Mouse (Mus musculus): ENCODE measurements around the gene Tbx1. TPM values are rescaled to one million over a fixed set of nuclear protein-coding genes. Genes with fewer than 3 reads are reported as not detected.

The Tbx1 gene
- polyA plus RNA-seq, 1 experiment from 2014 or later: 0.34 TPM

- 80% methylated on average over 3 of the region's 3 CpGs for WGBS
- Histone ChIP-seq H3K27ac (replicated peaks) (no peak overlapping the region), H3K4me3 (ENCODE audit: low read depth, low read length) (no peak overlapping the region), H3K9me3 (ENCODE audit: control insufficient read depth, low read length) (no peaks in the 10 kb centered on the region), H3K4me1 (replicated peaks; ENCODE audit: control insufficient read depth, insufficient read depth) (no peaks in the 10 kb centered on the region), H3K9ac (ENCODE audit: low read length) (no peak overlapping the region), H3K27me3 (ENCODE audit: control insufficient read depth, insufficient read depth, low read length) (no peaks in the 10 kb centered on the region), H3K36me3 (ENCODE audit: control insufficient read depth, insufficient read depth, low read length) (no peaks in the 10 kb centered on the region), H3K4me2 (replicated peaks; ENCODE audit: low read depth) (no peak overlapping the region)
- ATAC-seq (ENCODE audit: low FRiP score, low TSS enrichment) (no peak), DNase-seq (ENCODE audit: low spot score) (no peak)
- no peak for TF ChIP-seq CTCF (IDR thresholded peaks at IDR 0.05; ENCODE audit: low read depth)
- TF ChIP-seq EP300 (optimal IDR thresholded peaks at IDR 0.05): no peak
These were observed 22.8 kb upstream of the Tbx1 start for GRCm38 (mm10) chr16:18613301-18613700.

GRCm38 (mm10) chr16:18611752-18612151 is 21.3 kb upstream of the Tbx1 start:
- H3K9ac ChIP-seq (ENCODE audit: low read length): 0 out of 2 replicates have a peak overlapping the region, but pooled peaks have one; percentile 18
- H3K9me3 ChIP-seq (ENCODE audit: control insufficient read depth, low read length): no peaks in the 10 kb centered on the region
- H3K4me2 ChIP-seq (replicated peaks; ENCODE audit: low read depth): no peak overlapping the region
- H3K4me3 ChIP-seq (ENCODE audit: low read depth, low read length): no peak overlapping the region
- H3K4me1 ChIP-seq (replicated peaks; ENCODE audit: control insufficient read depth, insufficient read depth): no peaks in the 10 kb centered on the region
- DNase-seq (ENCODE audit: low spot score): no peak
- ATAC-seq (ENCODE audit: low FRiP score, low TSS enrichment): no peak
- no peaks in the 10 kb centered on the region for H3K36me3 ChIP-seq (ENCODE audit: control insufficient read depth, insufficient read depth, low read length)
- H3K27ac ChIP-seq (replicated peaks): no peak overlapping the region
- TF ChIP-seq EP300 (optimal IDR thresholded peaks at IDR 0.05): no peak
- no peak for TF ChIP-seq CTCF (IDR thresholded peaks at IDR 0.05; ENCODE audit: low read depth)
- H3K27me3 ChIP-seq (ENCODE audit: control insufficient read depth, insufficient read depth, low read length): no peaks in the 10 kb centered on the region
- WGBS: 65% methylated on average over 12 of the region's 13 CpGs

DNA sequence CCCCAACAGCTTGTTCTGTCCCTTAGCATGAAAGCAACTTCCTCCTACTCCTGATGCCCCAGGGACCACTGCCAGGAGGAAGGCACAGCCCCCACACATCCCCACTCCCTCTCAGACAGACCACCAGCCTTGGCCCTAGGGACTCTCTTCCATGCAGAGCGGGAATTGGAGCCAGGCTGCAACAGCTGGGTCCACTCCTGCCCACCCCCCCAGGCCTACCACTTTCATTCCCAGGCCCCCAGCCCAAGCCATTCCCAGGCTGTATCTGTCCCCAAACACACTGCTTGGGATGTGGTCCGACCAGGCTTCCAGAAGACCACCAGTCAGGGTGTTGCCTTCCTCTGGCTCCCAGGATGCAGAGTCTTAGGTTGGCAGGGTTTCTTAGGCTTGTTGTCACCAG is 18.6 kb upstream of the Tbx1 start:
- Histone ChIP-seq H3K27me3 (ENCODE audit: control insufficient read depth, insufficient read depth, low read length) (no peaks in the 10 kb centered on the region), H3K9me3 (ENCODE audit: control insufficient read depth, low read length) (no peaks in the 10 kb centered on the region), H3K36me3 (ENCODE audit: control insufficient read depth, insufficient read depth, low read length) (no peaks in the 10 kb centered on the region), H3K4me2 (replicated peaks; ENCODE audit: low read depth) (no peak overlapping the region), H3K4me1 (replicated peaks; ENCODE audit: control insufficient read depth, insufficient read depth) (no peaks in the 10 kb centered on the region), H3K27ac (replicated peaks) (no peak overlapping the region), H3K4me3 (ENCODE audit: low read depth, low read length) (no peak overlapping the region), H3K9ac (ENCODE audit: low read length) (no peak overlapping the region)
- DNase-seq (ENCODE audit: low spot score) (no peak), ATAC-seq (ENCODE audit: low FRiP score, low TSS enrichment) (no peak)
- WGBS: 73% methylated on average over 2 of the region's 2 CpGs
- TF ChIP-seq EP300 (optimal IDR thresholded peaks at IDR 0.05): no peak
- TF ChIP-seq CTCF (IDR thresholded peaks at IDR 0.05; ENCODE audit: low read depth): no peak

- Histone ChIP-seq H3K27ac (replicated peaks) (no peak overlapping the region), H3K4me1 (replicated peaks; ENCODE audit: control insufficient read depth, insufficient read depth) (no peaks in the 10 kb centered on the region), H3K4me3 (ENCODE audit: low read depth, low read length) (no peak overlapping the region), H3K36me3 (ENCODE audit: control insufficient read depth, insufficient read depth, low read length) (no peaks in the 10 kb centered on the region), H3K9me3 (ENCODE audit: control insufficient read depth, low read length) (no peaks in the 10 kb centered on the region), H3K27me3 (ENCODE audit: control insufficient read depth, insufficient read depth, low read length) (no peaks in the 10 kb centered on the region), H3K9ac (ENCODE audit: low read length) (no peak overlapping the region), H3K4me2 (replicated peaks; ENCODE audit: low read depth) (no peak overlapping the region)
- ATAC-seq (ENCODE audit: low FRiP score, low TSS enrichment) (no peak), DNase-seq (ENCODE audit: low spot score) (no peak)
- 22% methylated on average over 11 of the region's 11 CpGs for WGBS
- TF ChIP-seq CTCF (IDR thresholded peaks at IDR 0.05; ENCODE audit: low read depth): no peak
- TF ChIP-seq EP300 (optimal IDR thresholded peaks at IDR 0.05): no peak
These were observed 17.8 kb upstream of the Tbx1 start for GRCm38 (mm10) chr16:18608226-18608625.

DNA sequence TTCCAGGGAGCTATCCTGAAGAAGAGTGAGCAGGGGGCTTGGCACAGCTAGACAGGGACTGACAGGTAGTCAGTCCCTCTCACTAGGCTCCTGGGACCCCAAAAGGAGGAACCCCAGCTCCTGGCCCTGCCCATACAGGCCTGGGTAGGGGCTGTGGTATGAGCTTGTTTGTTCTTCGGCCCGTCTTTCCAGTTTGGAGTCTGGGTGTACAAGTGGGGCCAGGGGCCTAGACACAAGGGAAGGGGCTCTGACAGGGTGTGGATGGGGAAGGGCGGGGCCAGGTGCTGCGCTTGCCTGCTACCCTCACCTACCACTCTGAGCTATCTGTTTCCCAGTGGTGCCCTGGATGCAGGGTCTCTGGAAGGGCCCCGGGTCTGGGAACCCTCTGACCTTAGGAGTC is 15.2 kb upstream of the Tbx1 start:
- Histone ChIP-seq H3K27ac (replicated peaks) (no peak overlapping the region), H3K4me2 (replicated peaks; ENCODE audit: low read depth) (no peak overlapping the region), H3K36me3 (ENCODE audit: control insufficient read depth, insufficient read depth, low read length) (no peaks in the 10 kb centered on the region), H3K9me3 (ENCODE audit: control insufficient read depth, low read length) (no peaks in the 10 kb centered on the region), H3K4me3 (ENCODE audit: low read depth, low read length) (no peak overlapping the region), H3K9ac (ENCODE audit: low read length) (no peak overlapping the region), H3K4me1 (replicated peaks; ENCODE audit: control insufficient read depth, insufficient read depth) (no peaks in the 10 kb centered on the region), H3K27me3 (ENCODE audit: control insufficient read depth, insufficient read depth, low read length) (no peaks in the 10 kb centered on the region)
- TF ChIP-seq CTCF (IDR thresholded peaks at IDR 0.05; ENCODE audit: low read depth) (no peak), EP300 (optimal IDR thresholded peaks at IDR 0.05) (no peak)
- ATAC-seq (ENCODE audit: low FRiP score, low TSS enrichment) (no peak), DNase-seq (ENCODE audit: low spot score) (no peak)
- 72% methylated on average over 5 of the region's 5 CpGs for WGBS

- DNase-seq (ENCODE audit: low spot score) (no peak), ATAC-seq (ENCODE audit: low FRiP score, low TSS enrichment) (peak; percentile 24; the same call in 1 of the 2 replicates)
- no peaks in the 10 kb centered on the region for H3K9me3 ChIP-seq (ENCODE audit: control insufficient read depth, low read length)
- H3K9ac ChIP-seq (ENCODE audit: low read length): no peak overlapping the region
- no peak overlapping the region for H3K4me3 ChIP-seq (ENCODE audit: low read depth, low read length)
- H3K27ac ChIP-seq (replicated peaks): no peak overlapping the region
- no peak overlapping the region for H3K4me2 ChIP-seq (replicated peaks; ENCODE audit: low read depth)
- no peaks in the 10 kb centered on the region for H3K4me1 ChIP-seq (replicated peaks; ENCODE audit: control insufficient read depth, insufficient read depth)
- 53% methylated on average over 8 of the region's 8 CpGs for WGBS
- no peak for TF ChIP-seq EP300 (optimal IDR thresholded peaks at IDR 0.05)
- no peak for TF ChIP-seq CTCF (IDR thresholded peaks at IDR 0.05; ENCODE audit: low read depth)
- H3K27me3 ChIP-seq (ENCODE audit: control insufficient read depth, insufficient read depth, low read length): no peaks in the 10 kb centered on the region
- no peaks in the 10 kb centered on the region for H3K36me3 ChIP-seq (ENCODE audit: control insufficient read depth, insufficient read depth, low read length)
These were observed 13.8 kb upstream of the Tbx1 start for GRCm38 (mm10) chr16:18604267-18604701.

All from stomach, postnatal 0 days (tissue).